Mouse (Mus musculus) kidney, embryonic 16.5 days (tissue): ENCODE measurements around the gene Ankrd31. TPM values are rescaled to one million over a fixed set of nuclear protein-coding genes. Genes with fewer than 3 reads are reported as not detected.
"Not testable (repeated sequence)": the region's sequence is repeated elsewhere in the genome, so short reads cannot be mapped to it uniquely, and the experiment has no call there.

Source experiments
- ATAC-seq: fragments of 200-750 bp; cut with Nextera tagmentation; 2 replicates; pipeline ENCODE4 v1.8.0; 2017; ENCODE audit warnings: moderate TSS enrichment; ENCODE audit not compliant: low FRiP score, low TSS enrichment
- H3K27ac ChIP-seq: fragments of 300-500 bp; sonication (generic); 2 replicates; pipeline ENCODE4 v1.5.1; 2014; ENCODE audit warnings: low read length
- H3K27me3 ChIP-seq: fragments of 300-500 bp; sonication (generic); 2 replicates; pipeline ENCODE4 v1.6.1; 2014; ENCODE audit warnings: low read length, control low read depth, mixed read lengths; ENCODE audit not compliant: insufficient read depth
- H3K36me3 ChIP-seq: fragments of 300-500 bp; sonication (generic); 2 replicates; pipeline ENCODE4 v1.6.1; 2014; ENCODE audit warnings: low read length, control low read depth, mixed read lengths; ENCODE audit not compliant: insufficient read depth
- H3K4me1 ChIP-seq: fragments of 300-500 bp; sonication (generic); 2 replicates; pipeline ENCODE4 v1.6.1; 2014; ENCODE audit warnings: low read length, control low read depth, mixed read lengths; ENCODE audit not compliant: insufficient read depth
- H3K4me2 ChIP-seq: fragments of 300-500 bp; sonication (generic); replicated peaks from 2 replicates; pipeline ENCODE4 v1.6.1; 2014; ENCODE audit warnings: low read depth, low read length
- H3K4me3 ChIP-seq: fragments of 300-500 bp; sonication (generic); 2 replicates; pipeline ENCODE4 v1.5.1; 2014; ENCODE audit warnings: mild to moderate bottlenecking, low read length
- H3K9ac ChIP-seq: fragments of 300-500 bp; sonication (generic); replicated peaks from 2 replicates; pipeline ENCODE4 v1.6.1; 2014; ENCODE audit warnings: low read length
- H3K9me3 ChIP-seq: fragments of 300-500 bp; sonication (generic); 2 replicates; pipeline ENCODE4 v1.6.1; 2016; ENCODE audit warnings: low read length, control low read depth
- WGBS: fragments of 180-500 bp; shearing (Covaris S2); extraction: QIAGEN DNeasy Blood & Tissue Kit; methylation state at CpG from one replicate; pipeline ENCODE4 v1.1.7; 2014; 5-methylcytosine and 5-hydroxymethylcytosine counted together
- polyA plus RNA-seq: library from polyadenylated mRNA; unstranded; fragments of >200 nt; fragmentation: Nextera tagmentation; extraction: Ambion mirVana; gene quantifications from 2 replicates; pipeline ENCODE4 v1.2.1, GENCODE M21; 2015

Gene Ankrd31
- polyA plus RNA-seq, 1 experiment from 2014 or later, result not detected

DNA sequence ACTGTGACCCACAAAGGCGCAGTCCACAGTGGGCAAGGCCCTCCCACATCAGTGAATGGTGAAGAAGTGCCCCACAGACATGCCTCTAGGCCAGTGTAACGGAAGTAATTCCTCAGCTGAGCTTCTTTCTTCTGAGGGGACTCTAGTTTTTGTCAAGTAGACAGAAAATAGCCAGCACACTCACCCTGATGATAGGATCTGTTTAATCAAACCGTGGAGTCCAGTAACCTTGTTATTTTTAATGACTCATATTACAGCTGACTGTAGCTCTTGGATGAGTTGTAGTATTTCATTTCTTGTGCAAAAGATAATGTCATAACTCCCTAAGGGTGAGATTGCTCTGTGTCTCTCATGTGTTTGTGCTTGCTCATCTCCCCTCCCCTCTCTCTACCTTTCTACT is 158.6 kb downstream of the Ankrd31 start:
- Histone ChIP-seq H3K4me3 (no peak overlapping the region), H3K9me3 (no peaks in the 10 kb centered on the region), H3K27me3 (no peaks in the 10 kb centered on the region), H3K4me1 (no peaks in the 10 kb centered on the region), H3K4me2 (no peak overlapping the region), H3K27ac (no peak overlapping the region), H3K9ac (no peak overlapping the region), H3K36me3 (no peaks in the 10 kb centered on the region)
- 60% methylated on average over 3 of the region's 3 CpGs for WGBS
- ATAC-seq, result no peak

DNA sequence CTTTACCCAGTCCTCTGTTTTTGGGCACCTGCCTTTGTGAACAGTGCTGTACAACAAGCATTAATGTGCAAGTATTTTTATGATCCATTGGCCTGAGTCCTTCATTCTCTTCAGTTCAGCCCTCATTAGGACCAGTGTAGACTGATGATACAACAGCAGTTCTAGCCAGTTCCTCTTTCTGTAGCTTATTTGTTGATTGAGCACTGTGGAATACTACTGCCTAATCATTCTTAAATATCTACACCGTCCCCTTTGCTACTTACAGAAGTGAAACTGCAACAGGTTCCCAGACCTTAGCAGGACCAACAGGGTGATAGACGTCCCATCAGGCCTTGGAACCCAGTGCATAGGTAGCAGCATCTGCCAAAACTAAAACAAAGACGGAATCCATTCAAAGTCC is 163.1 kb downstream of the Ankrd31 start:
- Histone ChIP-seq H3K9me3 (no peaks in the 10 kb centered on the region), H3K4me1 (no peaks in the 10 kb centered on the region), H3K27me3 (no peaks in the 10 kb centered on the region), H3K4me3 (no peak overlapping the region), H3K36me3 (no peaks in the 10 kb centered on the region), H3K4me2 (no peak overlapping the region), H3K27ac (no peak overlapping the region), H3K9ac (no peak overlapping the region)
- no peak for ATAC-seq
- WGBS, result 88% methylated on average over 3 of the region's 3 CpGs

DNA sequence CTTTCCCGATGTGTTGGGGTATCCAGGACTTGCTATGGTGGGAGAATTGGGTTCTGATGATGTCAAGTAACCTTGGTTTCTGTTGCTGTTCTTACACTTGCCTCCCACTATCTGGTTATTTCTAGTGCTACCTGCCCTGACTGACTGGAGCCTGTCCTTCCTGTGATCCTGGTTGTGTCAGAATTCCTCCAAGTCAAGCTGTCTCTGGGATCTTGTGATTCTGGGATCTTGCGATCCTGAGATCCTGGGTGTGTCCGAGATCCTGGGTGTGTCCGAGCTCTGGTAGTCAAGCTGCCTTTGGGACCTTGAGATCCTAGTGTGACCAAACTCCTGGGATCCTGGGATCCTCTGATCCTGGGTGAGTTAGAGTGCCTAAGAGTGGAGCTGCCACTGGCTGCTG is 175.1 kb downstream of the Ankrd31 start:
- H3K9ac ChIP-seq, H3K4me2 ChIP-seq, H3K9me3 ChIP-seq, H3K4me3 ChIP-seq, ATAC-seq, H3K36me3 ChIP-seq, H3K27ac ChIP-seq: not testable (repeated sequence)
- WGBS, result 93% methylated on average over 4 of the region's 4 CpGs
- H3K4me1 ChIP-seq, result peaks cover 14% of the 10 kb centered on the region
- peaks cover 20% of the 10 kb centered on the region for H3K27me3 ChIP-seq

DNA sequence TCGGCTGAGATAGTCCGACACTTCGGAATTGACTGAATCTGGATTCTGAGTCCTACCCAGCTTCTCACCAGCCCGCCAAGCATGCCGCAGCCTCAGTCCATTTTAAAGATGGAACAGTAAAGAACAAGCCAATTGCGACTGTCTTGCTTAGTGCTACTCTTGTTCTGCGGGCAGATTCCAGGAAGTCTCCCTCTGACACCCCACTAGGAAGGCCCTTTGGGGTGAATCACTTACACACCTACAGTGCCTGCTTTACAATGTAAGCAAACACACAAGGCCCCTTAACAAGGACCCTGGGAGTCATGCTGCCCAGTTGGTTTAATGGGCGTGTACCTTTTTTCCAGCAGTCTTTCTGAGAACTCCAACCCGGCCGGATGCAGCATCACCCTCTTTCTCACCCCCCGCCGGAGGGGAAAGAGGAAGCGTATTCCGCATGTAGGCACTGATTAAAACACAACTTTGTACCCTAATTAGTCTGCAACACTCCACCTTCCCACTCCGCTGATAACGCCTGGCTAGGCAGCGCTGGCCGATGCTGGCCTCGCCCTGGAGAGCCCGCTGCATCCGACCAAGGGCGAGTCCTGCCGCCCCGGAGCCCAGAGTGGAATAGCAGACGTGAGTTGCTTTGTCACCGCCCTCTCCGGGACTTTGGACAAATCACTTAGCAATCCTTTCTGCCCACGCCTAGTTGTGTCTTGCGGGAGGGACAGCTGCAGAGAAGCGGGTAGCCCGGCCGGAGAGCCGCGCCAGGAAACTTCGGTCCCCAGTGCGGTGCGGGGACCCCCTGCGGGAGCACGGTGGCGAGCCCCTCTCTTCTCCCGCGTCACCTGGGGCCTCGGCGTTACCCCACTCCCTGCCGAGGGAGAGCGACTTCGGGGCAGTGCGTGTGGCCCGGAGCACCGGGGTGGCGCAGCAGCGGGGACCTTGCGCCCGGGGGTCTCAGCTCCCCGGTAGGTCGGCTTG is 176.2 kb downstream of the Ankrd31 start, which contains the start of gene Gcnt4:
Gene Gcnt4 (plus strand): TSS at position 691 of the 963 bp plus-strand sequence.
- peak; percentile 90 for ATAC-seq
- Histone ChIP-seq H3K4me1 (peaks cover 23% of the 10 kb centered on the region), H3K4me2 (peak within 1 kb of the TSS; percentile 99), H3K27ac (no peak within 1 kb of the TSS), H3K27me3 (peaks cover 20% of the 10 kb centered on the region), H3K9me3 (no peaks in the 10 kb centered on the region), H3K36me3 (no peaks in the 10 kb centered on the region), H3K9ac (peak within 1 kb of the TSS; percentile 79), H3K4me3 (peak within 1 kb of the TSS; percentile 83)
- WGBS, result 10% methylated on average over 56 of the region's 56 CpGs

DNA sequence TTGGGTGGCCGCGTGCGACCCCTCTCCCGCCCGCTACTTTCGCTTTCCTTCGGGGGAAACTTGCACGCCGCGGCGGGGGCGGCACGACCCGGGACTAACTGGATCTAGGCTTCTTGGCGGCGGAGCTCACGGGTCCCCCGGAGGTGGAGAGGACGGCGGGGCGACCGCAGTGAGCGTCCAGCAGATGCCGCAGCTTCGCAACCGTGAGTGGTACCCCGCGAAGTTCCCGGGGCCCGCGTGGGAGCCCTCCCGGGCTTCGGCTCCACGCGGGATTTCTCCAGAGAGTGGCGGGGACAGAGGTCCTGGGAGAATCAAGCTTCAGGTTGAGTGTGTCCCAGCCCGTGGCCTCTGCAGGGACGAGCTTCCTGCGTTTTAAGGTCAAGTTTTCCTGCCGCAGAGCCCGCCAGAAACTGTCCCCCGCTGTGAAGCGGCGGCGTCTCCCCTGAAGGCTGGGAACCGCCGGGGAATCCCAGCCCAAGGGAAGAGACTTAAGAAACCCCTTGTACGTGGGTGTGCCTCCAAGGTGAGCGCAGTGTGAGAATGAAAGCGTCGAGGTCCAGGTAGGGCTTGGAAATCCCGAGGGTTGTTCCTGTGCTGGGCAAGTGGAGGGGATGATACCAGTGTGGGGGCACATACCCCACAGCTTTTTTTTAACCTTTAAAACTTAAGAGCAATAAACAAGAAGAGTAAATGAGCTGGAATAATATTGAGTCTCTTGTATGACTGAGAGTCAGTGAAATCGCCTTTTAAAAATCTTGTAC is 177.1 kb downstream of the Ankrd31 start:
- H3K27ac ChIP-seq, result no peak overlapping the region
- H3K9me3 ChIP-seq, result no peaks in the 10 kb centered on the region
- peak overlapping the region; percentile 79 for H3K9ac ChIP-seq
- ATAC-seq, result peak; percentile 44
- H3K4me2 ChIP-seq, result peak overlapping the region; percentile 99
- WGBS, result under 1% methylated on average over 53 of the region's 53 CpGs
- peak overlapping the region; percentile 83 for H3K4me3 ChIP-seq
- no peaks in the 10 kb centered on the region for H3K36me3 ChIP-seq
- peaks cover 23% of the 10 kb centered on the region for H3K4me1 ChIP-seq
- H3K27me3 ChIP-seq, result peaks cover 20% of the 10 kb centered on the region

DNA sequence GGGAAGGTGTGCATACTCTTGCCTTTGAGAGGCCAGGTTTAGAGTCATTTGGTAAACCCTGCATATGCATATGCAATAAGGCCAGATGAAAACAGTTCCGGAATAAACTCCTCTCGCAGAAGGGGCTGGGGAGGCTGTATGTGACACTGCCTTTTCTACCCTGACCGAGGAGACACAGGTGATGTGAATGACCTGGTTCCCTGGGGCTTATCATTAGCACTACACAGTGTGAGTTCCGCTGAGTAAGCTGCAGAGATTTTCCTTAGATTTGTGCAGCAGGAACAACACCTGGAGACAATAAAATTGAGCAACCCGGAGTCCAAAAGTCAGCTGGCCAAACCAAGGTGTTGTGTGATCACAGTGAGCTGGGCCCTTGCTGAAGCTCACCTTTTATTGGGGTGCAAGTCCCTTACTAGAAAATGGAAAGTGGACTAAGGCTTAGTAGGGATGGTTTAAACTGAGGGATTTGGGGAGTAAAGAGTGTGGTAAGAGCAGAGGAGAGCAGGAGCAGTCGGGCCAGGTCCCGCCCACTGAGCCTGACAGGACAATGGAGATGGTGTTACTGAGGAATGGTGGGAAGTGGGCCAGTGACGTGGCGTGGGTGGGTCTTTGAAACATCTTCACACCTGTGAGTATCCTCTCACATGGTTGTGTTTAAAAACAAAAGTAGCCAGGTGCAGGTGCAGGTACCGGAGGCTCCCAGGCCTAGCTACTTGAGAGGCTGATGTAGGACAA is 178.1 kb downstream of the Ankrd31 start:
- no peak overlapping the region for H3K27ac ChIP-seq
- 48% methylated on average over 10 of the region's 10 CpGs for WGBS
- 0 out of 2 replicates have a peak overlapping the region, but pooled peaks have one; percentile 19 for H3K9ac ChIP-seq
- H3K36me3 ChIP-seq, result no peaks in the 10 kb centered on the region
- peak overlapping the region; percentile 83 for H3K4me3 ChIP-seq
- no peak for ATAC-seq
- peaks cover 23% of the 10 kb centered on the region for H3K4me1 ChIP-seq
- peaks cover 20% of the 10 kb centered on the region for H3K27me3 ChIP-seq
- H3K9me3 ChIP-seq, result no peaks in the 10 kb centered on the region
- peak overlapping the region; percentile 99 for H3K4me2 ChIP-seq

DNA sequence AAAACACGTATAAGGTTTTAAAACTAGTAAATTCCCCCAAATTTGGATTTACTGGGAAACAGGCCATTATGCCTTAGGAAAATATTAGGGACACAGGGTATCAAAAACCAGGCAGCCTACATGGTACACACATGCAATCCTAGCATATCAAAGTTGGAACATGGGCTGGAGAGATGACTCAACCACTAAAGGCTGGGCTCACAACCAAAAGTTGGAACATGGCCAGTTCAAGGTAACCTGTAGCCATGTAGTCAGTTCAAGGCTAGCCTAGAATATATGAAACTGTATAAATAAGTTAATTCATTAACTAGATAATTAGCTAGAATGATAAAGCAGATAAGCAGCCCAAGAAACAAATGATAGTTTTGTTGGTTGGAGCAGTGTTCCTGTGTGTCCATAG is 179.7 kb downstream of the Ankrd31 start:
- Histone ChIP-seq H3K36me3 (no peaks in the 10 kb centered on the region), H3K9ac (no peak overlapping the region), H3K27me3 (peaks cover 20% of the 10 kb centered on the region), H3K9me3 (no peaks in the 10 kb centered on the region), H3K4me1 (peaks cover 23% of the 10 kb centered on the region), H3K4me3 (no peak overlapping the region), H3K4me2 (no peak overlapping the region), H3K27ac (no peak overlapping the region)
- no peak for ATAC-seq
- WGBS, result 82% methylated on average over 1 of the region's 1 CpGs

DNA sequence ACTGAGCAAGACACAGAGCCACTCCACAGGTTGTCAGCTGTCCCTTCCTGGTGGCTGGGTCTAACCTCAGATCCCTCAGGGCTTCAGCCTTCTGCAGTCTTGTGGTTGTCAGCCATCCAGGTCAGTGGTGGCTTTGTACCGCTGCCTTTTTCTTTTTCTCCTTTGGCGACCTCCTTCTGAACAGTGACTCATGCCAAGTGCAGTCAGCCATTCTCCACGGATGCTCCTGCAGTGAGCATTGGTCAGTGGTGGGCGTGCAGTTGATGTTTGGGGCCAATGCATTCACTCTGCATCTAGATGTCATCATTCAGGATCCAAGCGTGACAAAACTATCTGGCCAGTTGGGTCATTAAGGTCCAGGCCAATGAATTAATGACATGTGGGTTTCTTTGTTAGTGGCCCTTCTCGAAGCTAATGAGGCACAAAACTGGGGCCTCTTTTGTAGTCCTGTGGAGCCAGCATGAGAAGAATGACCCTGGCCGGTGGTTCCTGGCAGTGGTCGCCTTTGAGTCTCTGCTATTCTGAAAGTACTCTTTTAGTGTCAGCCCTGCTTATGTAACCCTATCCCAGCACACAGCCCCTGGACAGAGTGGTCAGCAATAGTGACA is 180.5 kb downstream of the Ankrd31 start:
- no peak overlapping the region for H3K4me2 ChIP-seq
- 31% methylated on average over 8 of the region's 8 CpGs for WGBS

DNA sequence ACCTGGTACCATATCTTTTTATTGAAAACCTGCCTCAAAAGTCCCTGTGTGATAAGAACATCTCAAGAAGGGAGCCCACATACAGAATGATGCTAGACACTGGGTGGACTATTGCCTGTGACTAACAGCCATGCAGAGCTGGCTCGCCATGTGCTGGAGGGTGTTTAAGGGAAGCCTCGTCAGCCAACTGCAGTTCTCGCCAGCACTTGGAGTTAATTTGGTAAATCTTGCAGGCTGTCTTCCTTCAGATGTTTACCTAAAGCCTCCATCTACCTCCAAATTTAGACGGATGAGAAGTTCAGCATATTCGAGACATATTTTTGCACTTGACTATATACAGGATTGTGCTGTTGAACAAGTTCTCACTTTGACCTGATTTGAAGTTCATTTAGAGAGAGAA is 184.7 kb downstream of the Ankrd31 start:
- H3K27me3 ChIP-seq, result no peaks in the 10 kb centered on the region
- no peaks in the 10 kb centered on the region for H3K9me3 ChIP-seq
- WGBS, result 90% methylated on average over 5 of the region's 5 CpGs
- H3K27ac ChIP-seq, result no peak overlapping the region
- H3K9ac ChIP-seq, result no peak overlapping the region
- H3K4me2 ChIP-seq, result no peak overlapping the region
- no peak for ATAC-seq
- peaks cover 25% of the 10 kb centered on the region for H3K4me1 ChIP-seq
- H3K36me3 ChIP-seq, result no peaks in the 10 kb centered on the region
- H3K4me3 ChIP-seq, result no peak overlapping the region

More for the DNA sequence above, 180.5 kb downstream of the Ankrd31 start:
- H3K4me1 ChIP-seq, result peaks cover 23% of the 10 kb centered on the region
- no peak overlapping the region for H3K4me3 ChIP-seq
- peaks cover 20% of the 10 kb centered on the region for H3K27me3 ChIP-seq
- no peak overlapping the region for H3K9ac ChIP-seq
- no peak overlapping the region for H3K27ac ChIP-seq
- H3K36me3 ChIP-seq, result no peaks in the 10 kb centered on the region
- no peaks in the 10 kb centered on the region for H3K9me3 ChIP-seq
- no peak for ATAC-seq
